Mouse (Mus musculus) myocyte (in vitro differentiated cells): ENCODE data around the gene Ndufs2.

Experiments
- CEBPB ChIP-seq: IDR thresholded peaks from 2 replicates; pipeline ENCODE4 v1.6.1; 2011; ENCODE audit warnings: mild to moderate bottlenecking, moderate library complexity; ENCODE audit not compliant: poor library complexity, insufficient read depth, severe bottlenecking
- E2F4 ChIP-seq: IDR thresholded peaks from one replicate; pipeline ENCODE4 v1.6.1; 2011; ENCODE audit warnings: mild to moderate bottlenecking, control low read depth, moderate library complexity; ENCODE audit not compliant: insufficient read depth
- MAX ChIP-seq: IDR thresholded peaks from one replicate; pipeline ENCODE4 v1.6.1; 2011; ENCODE audit warnings: low read depth, mild to moderate bottlenecking, control low read depth
- MYOD1 ChIP-seq, 3 experiments: IDR thresholded peaks; one replicate each; pipeline ENCODE4 v1.6.1; 2011; ENCODE audit warnings: control low read depth in 2 of 3, low read depth in 2 of 3, mild to moderate bottlenecking in 2 of 3, moderate library complexity in 1 of 3; ENCODE audit not compliant: insufficient read length in 2 of 3, control insufficient read depth in 1 of 3
- MYOG ChIP-seq, 3 experiments: IDR thresholded peaks; one replicate each; pipeline ENCODE4 v1.6.1; 2011; ENCODE audit warnings: control low read depth in 2 of 3, low read depth in 2 of 3, mild to moderate bottlenecking in 2 of 3; ENCODE audit not compliant: insufficient read length in 2 of 3, control insufficient read depth in 1 of 3, insufficient read depth in 1 of 3
- POLR2A ChIP-seq: IDR thresholded peaks from one replicate; pipeline ENCODE4 v1.6.1; 2011; ENCODE audit warnings: low read depth, mild to moderate bottlenecking, control low read depth, moderate library complexity; ENCODE audit not compliant: insufficient read length
- POLR2AphosphoS2 ChIP-seq: IDR thresholded peaks from one replicate; pipeline ENCODE4 v1.6.1; 2011; ENCODE audit warnings: low read depth, control low read depth; ENCODE audit not compliant: insufficient read length
- TCF12 ChIP-seq: IDR thresholded peaks from one replicate; pipeline ENCODE4 v1.6.1; 2011; ENCODE audit warnings: mild to moderate bottlenecking, control low read depth; ENCODE audit not compliant: poor library complexity, insufficient read depth, severe bottlenecking
- USF1 ChIP-seq: IDR thresholded peaks from one replicate; pipeline ENCODE4 v1.6.1; 2011; ENCODE audit warnings: low read depth, mild to moderate bottlenecking, control low read depth, moderate library complexity

GRCm38 (mm10) chr1:171205704-171206493 lies 45.3 kb downstream of the Ndufs2 start:
- TF ChIP-seq E2F4 = no peak
- no peak for TF ChIP-seq POLR2AphosphoS2
- no peak for TF ChIP-seq MYOG (IDR thresholded peaks at IDR 0.05; ENCODE audit: control insufficient read depth in 1 of 3, insufficient read depth in 1 of 3, insufficient read length in 2 of 3, low read depth in 2 of 3)
- no peak for TF ChIP-seq TCF12
- TF ChIP-seq POLR2A = no peak
- no peak for TF ChIP-seq CEBPB
- no peak for TF ChIP-seq MAX
- no peak for TF ChIP-seq MYOD1 (IDR thresholded peaks at IDR 0.05; ENCODE audit: control insufficient read depth in 1 of 3, insufficient read length in 2 of 3, low read depth in 2 of 3)
- TF ChIP-seq USF1 = no peak
